Mouse (Mus musculus): ENCODE measurements around the gene Gimap7. TPM values are rescaled to one million over a fixed set of nuclear protein-coding genes. Genes with fewer than 3 reads are reported as not detected.

The Gimap7 gene
- polyA plus RNA-seq, 1 experiment from 2014 or later = not detected

DNA sequence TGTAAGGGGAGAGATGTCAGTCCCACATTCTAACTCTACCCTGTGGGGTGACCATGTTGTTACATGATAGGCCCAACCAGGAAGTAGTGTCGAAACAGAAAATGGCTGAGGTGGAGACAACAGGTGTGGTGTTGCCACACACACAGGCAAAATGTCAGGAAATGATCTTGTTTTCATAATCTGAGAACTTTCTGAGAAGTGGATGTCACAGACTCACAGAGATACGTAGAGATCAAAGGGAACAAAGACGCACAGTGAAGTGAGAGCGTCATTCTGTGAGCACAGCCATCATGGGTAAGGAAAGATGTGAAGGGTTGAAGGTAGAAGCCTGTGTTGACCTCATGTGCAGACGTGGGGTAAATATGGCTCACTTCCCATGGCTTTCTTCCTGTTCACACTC is 9.3 kb downstream of the Gimap7 start:
- Histone ChIP-seq H3K9me3 (ENCODE audit: control insufficient read depth, low read depth, low read length) (no peaks in the 10 kb centered on the region), H3K36me3 (ENCODE audit: control insufficient read depth, insufficient read depth, low read length) (no peaks in the 10 kb centered on the region), H3K4me2 (replicated peaks; ENCODE audit: low read depth, low read length) (no peak overlapping the region), H3K9ac (replicated peaks; ENCODE audit: low read depth, low read length) (no peak overlapping the region), H3K4me3 (ENCODE audit: low read depth, low read length) (no peak overlapping the region), H3K27me3 (ENCODE audit: control insufficient read depth, insufficient read depth, low read length) (no peaks in the 10 kb centered on the region), H3K4me1 (ENCODE audit: control insufficient read depth, insufficient read depth, low read length) (0 out of 2 replicates have a peak, but pooled peaks cover 9% of the 10 kb centered on the region), H3K27ac (ENCODE audit: low read length) (no peak overlapping the region)
- 86% methylated on average over 5 of the region's 5 CpGs for WGBS
- ATAC-seq (ENCODE audit: insufficient number of reproducible peaks, insufficient read depth, low FRiP score, low read depth) = no peak

DNA sequence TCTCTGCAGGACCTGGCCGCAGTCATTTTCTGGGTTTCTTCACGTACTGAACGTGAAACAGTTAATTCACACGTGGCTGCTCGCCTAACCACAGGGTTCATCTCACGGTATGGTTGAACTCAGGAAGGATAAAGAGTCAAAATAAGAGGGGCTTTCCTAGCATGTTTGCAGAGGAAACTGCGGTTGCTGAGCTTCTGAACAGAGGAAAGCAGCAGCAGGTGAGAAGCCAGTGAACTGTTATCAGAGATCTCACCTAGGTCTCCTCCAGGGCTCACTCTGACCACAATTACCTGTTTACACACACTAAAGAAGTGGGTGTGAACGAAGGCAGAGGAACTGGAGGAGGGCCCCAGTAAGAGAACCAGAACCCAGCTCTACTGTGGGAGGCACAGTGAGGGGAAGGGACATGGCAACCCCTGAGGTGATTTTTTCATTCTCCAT is 14.5 kb downstream of the Gimap7 start:
- 40% methylated on average over 8 of the region's 8 CpGs for WGBS
- Histone ChIP-seq H3K36me3 (ENCODE audit: control insufficient read depth, insufficient read depth, low read length) (no peaks in the 10 kb centered on the region), H3K4me3 (ENCODE audit: low read depth, low read length) (no peak overlapping the region), H3K27me3 (ENCODE audit: control insufficient read depth, insufficient read depth, low read length) (no peaks in the 10 kb centered on the region), H3K27ac (ENCODE audit: low read length) (no peak overlapping the region), H3K9me3 (ENCODE audit: control insufficient read depth, low read depth, low read length) (no peaks in the 10 kb centered on the region), H3K4me2 (replicated peaks; ENCODE audit: low read depth, low read length) (no peak overlapping the region), H3K9ac (replicated peaks; ENCODE audit: low read depth, low read length) (no peak overlapping the region), H3K4me1 (ENCODE audit: control insufficient read depth, insufficient read depth, low read length) (no peaks in the 10 kb centered on the region)
- ATAC-seq (ENCODE audit: insufficient number of reproducible peaks, insufficient read depth, low FRiP score, low read depth) = no peak

DNA sequence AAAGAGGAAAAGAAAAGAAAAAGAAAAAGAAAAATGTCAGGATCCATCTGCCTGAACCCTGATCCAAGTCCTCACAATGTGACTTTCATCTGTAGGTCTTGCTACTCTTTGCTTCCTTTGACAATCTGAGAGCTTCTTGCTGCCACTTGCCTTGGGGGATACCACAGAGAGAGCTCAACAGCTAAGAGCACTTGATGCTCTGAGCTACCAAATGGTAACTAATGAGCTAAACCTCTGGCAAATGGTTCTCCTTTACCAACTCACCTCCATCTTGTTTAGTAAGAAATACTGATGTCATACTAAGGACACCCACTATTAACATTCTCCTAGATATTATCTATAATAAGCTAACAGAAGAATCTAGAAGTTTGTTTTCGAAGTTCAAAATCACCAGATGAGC is 15.2 kb downstream of the Gimap7 start:
- H3K9ac ChIP-seq (replicated peaks; ENCODE audit: low read depth, low read length) = no peak overlapping the region
- H3K36me3 ChIP-seq (ENCODE audit: control insufficient read depth, insufficient read depth, low read length) = no peaks in the 10 kb centered on the region
- no peak overlapping the region for H3K27ac ChIP-seq (ENCODE audit: low read length)
- H3K4me3 ChIP-seq (ENCODE audit: low read depth, low read length) = no peak overlapping the region
- no peak overlapping the region for H3K4me2 ChIP-seq (replicated peaks; ENCODE audit: low read depth, low read length)
- no peaks in the 10 kb centered on the region for H3K4me1 ChIP-seq (ENCODE audit: control insufficient read depth, insufficient read depth, low read length)
- WGBS = 87% methylated on average over 1 of the region's 1 CpGs
- H3K27me3 ChIP-seq (ENCODE audit: control insufficient read depth, insufficient read depth, low read length) = no peaks in the 10 kb centered on the region
- no peaks in the 10 kb centered on the region for H3K9me3 ChIP-seq (ENCODE audit: control insufficient read depth, low read depth, low read length)
- ATAC-seq (ENCODE audit: insufficient number of reproducible peaks, insufficient read depth, low FRiP score, low read depth) = no peak

DNA sequence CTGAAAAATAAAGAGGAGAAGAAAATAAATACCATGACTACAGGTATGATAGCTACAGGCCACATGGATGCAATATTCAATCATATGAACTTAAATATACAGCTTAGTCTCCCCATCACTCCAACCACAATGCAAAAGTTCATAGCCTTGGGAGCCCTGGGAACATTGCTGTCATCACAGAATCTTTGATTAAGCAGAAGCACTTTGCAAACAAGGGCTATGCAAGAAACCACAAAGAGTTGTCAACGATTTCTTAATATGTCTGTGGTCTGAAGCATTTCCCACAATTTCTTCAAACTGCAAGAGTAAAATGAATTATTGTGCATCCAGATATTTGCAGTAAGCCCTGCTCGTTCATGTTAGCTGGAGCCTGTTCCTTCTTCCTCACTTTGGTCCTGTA is 18.6 kb downstream of the Gimap7 start:
- Histone ChIP-seq H3K4me3 (ENCODE audit: low read depth, low read length) (no peak overlapping the region), H3K36me3 (ENCODE audit: control insufficient read depth, insufficient read depth, low read length) (no peaks in the 10 kb centered on the region), H3K9me3 (ENCODE audit: control insufficient read depth, low read depth, low read length) (no peaks in the 10 kb centered on the region), H3K4me2 (replicated peaks; ENCODE audit: low read depth, low read length) (no peak overlapping the region), H3K9ac (replicated peaks; ENCODE audit: low read depth, low read length) (no peak overlapping the region), H3K27ac (ENCODE audit: low read length) (no peak overlapping the region), H3K27me3 (ENCODE audit: control insufficient read depth, insufficient read depth, low read length) (peaks cover 2% of the 10 kb centered on the region; the same call in 1 of the 2 replicates), H3K4me1 (ENCODE audit: control insufficient read depth, insufficient read depth, low read length) (peaks cover 7% of the 10 kb centered on the region; the same call in 1 of the 2 replicates)
- WGBS = 81% methylated on average over 2 of the region's 2 CpGs
- no peak for ATAC-seq (ENCODE audit: insufficient number of reproducible peaks, insufficient read depth, low FRiP score, low read depth)

DNA sequence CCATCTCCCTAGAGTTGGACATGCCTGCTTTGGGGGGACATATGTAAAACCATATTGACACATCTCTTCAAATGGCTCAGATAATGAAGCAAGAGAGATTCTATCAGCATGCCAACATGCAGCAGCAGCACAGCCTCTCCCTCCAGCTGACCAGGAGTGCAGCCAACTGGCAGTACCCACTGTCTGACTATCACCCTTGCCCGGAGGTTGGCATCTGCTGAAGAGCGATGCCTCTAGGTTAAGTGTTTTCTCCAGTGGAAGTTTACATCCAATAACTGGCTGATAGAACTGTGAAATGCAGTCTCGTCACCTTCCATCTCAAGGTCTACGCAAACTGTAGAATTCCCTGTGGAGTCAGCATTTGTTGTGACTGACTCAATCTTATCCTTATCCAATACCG is 19.3 kb downstream of the Gimap7 start:
- WGBS = 92% methylated on average over 5 of the region's 5 CpGs
- Histone ChIP-seq H3K36me3 (ENCODE audit: control insufficient read depth, insufficient read depth, low read length) (no peaks in the 10 kb centered on the region), H3K9me3 (ENCODE audit: control insufficient read depth, low read depth, low read length) (no peaks in the 10 kb centered on the region), H3K4me2 (replicated peaks; ENCODE audit: low read depth, low read length) (no peak overlapping the region), H3K9ac (replicated peaks; ENCODE audit: low read depth, low read length) (no peak overlapping the region), H3K4me3 (ENCODE audit: low read depth, low read length) (no peak overlapping the region), H3K27me3 (ENCODE audit: control insufficient read depth, insufficient read depth, low read length) (peaks cover 6% of the 10 kb centered on the region; the same call in 1 of the 2 replicates), H3K27ac (ENCODE audit: low read length) (no peak overlapping the region), H3K4me1 (ENCODE audit: control insufficient read depth, insufficient read depth, low read length) (peaks cover 13% of the 10 kb centered on the region)
- no peak for ATAC-seq (ENCODE audit: insufficient number of reproducible peaks, insufficient read depth, low FRiP score, low read depth)

DNA sequence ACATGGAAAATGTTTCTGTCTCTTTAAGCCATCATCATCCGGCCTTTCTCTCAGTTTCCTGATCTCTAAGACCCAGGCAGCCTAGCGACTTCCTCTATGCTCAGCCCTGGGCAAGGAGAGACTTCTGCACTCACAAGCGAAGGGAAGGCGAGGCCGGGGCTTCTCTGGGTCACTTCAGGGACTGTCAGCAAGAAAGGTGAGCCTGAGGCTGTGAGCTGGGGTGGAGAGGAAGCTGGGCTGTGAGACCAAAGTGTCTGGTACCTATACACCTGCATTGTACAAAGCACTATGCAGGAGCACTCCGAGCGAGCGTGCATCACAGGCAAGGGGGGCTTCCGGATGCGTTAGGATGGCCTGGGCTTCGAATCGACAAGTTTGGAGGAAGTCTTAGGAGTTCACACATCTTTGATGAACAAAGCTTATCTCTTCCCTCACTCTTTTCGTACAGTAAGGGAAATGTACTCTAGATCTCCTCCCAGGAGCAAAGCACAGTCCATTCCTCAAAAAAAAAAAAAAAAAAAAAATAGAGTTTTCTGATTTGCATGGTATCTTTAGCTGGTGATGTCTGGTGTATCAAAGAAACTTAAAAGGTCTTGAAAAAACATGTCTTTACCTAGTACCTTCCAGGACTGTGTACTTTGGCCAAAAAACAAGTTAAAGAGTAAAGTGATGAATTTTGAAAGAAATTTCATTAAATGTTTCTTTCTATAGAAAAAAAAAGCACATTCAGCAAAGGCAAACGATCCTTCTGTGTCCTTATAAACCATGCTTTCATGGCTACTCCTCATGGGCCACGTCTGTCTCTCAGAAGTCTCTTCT is 20.7 kb downstream of the Gimap7 start, which contains the start of gene Gimap1:
Gimap1 (plus strand) TSS at position 94 of the 819 bp plus-strand sequence.
- 70% methylated on average over 15 of the region's 15 CpGs for WGBS
- 0 out of 2 replicates have a peak within 1 kb of the TSS, but pooled peaks have one; percentile 14 for H3K4me2 ChIP-seq (replicated peaks; ENCODE audit: low read depth, low read length)
- H3K36me3 ChIP-seq (ENCODE audit: control insufficient read depth, insufficient read depth, low read length) = no peaks in the 10 kb centered on the region
- H3K27ac ChIP-seq (ENCODE audit: low read length) = 0 out of 2 replicates have a peak within 1 kb of the TSS, but pooled peaks have one; percentile 36
- H3K9ac ChIP-seq (replicated peaks; ENCODE audit: low read depth, low read length) = no peak within 1 kb of the TSS
- no peak for ATAC-seq (ENCODE audit: insufficient number of reproducible peaks, insufficient read depth, low FRiP score, low read depth)
- H3K4me1 ChIP-seq (ENCODE audit: control insufficient read depth, insufficient read depth, low read length) = peaks cover 17% of the 10 kb centered on the region
- peaks cover 9% of the 10 kb centered on the region; the same call in 1 of the 2 replicates for H3K27me3 ChIP-seq (ENCODE audit: control insufficient read depth, insufficient read depth, low read length)
- no peaks in the 10 kb centered on the region for H3K9me3 ChIP-seq (ENCODE audit: control insufficient read depth, low read depth, low read length)
- no peak within 1 kb of the TSS; the same call in 1 of the 2 replicates for H3K4me3 ChIP-seq (ENCODE audit: low read depth, low read length)

DNA sequence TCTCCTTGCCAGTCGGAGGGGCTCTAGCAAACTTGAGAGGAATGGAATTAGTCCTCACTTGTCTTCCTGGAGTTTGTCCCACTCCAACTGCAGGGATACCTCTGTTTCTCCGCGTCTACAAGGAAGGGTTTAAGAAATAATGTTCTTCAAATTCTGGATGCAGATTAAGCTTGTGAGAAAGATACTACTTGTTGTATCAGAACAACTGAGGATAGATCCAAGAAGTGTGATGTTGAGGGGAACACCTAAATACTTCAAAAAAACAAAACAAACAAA is 21.3 kb downstream of the Gimap7 start:
- no peak overlapping the region; the same call in 1 of the 2 replicates for H3K4me3 ChIP-seq (ENCODE audit: low read depth, low read length)
- no peaks in the 10 kb centered on the region for H3K36me3 ChIP-seq (ENCODE audit: control insufficient read depth, insufficient read depth, low read length)
- 89% methylated on average over 3 of the region's 3 CpGs for WGBS
- peaks cover 17% of the 10 kb centered on the region for H3K4me1 ChIP-seq (ENCODE audit: control insufficient read depth, insufficient read depth, low read length)
- H3K27ac ChIP-seq (ENCODE audit: low read length) = no peak overlapping the region
- no peak overlapping the region for H3K9ac ChIP-seq (replicated peaks; ENCODE audit: low read depth, low read length)
- H3K4me2 ChIP-seq (replicated peaks; ENCODE audit: low read depth, low read length) = no peak overlapping the region
- no peak for ATAC-seq (ENCODE audit: insufficient number of reproducible peaks, insufficient read depth, low FRiP score, low read depth)
- no peaks in the 10 kb centered on the region for H3K9me3 ChIP-seq (ENCODE audit: control insufficient read depth, low read depth, low read length)
- peaks cover 9% of the 10 kb centered on the region; the same call in 1 of the 2 replicates for H3K27me3 ChIP-seq (ENCODE audit: control insufficient read depth, insufficient read depth, low read length)

DNA sequence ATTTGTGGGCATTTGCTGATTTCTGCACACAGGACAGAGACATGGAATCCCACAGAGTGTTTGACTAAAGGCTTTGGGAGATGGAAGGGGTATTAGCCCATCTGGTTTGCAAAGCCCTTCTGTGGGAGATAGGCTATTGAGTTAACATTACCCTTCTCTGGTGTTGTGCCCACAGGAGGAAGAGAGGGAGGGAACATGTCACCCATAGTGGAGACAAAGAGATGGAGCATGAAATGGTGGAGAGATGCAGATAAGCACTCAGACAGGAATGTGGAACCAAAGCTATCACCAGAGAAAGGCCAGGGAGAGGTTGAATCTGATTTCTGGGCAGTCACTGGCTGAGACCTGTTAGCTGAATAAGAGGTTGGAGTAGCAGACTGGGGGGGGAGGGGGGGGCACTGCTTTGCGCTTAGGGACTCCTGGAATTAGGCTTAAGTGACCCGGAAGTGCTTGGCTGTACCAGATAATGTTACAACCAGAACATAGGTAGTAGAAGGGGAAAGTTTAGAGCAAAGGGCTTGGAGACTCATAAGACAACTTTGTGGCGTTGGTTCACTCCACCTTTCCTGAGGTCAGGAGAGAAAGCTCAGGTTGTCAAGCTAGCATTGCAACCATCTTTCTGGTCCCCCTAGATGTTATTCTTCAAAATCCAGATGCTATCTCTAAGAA is 22.2 kb downstream of the Gimap7 start:
- H3K4me1 ChIP-seq (ENCODE audit: control insufficient read depth, insufficient read depth, low read length) = peaks cover 17% of the 10 kb centered on the region
- ATAC-seq (ENCODE audit: insufficient number of reproducible peaks, insufficient read depth, low FRiP score, low read depth) = no peak
- no peaks in the 10 kb centered on the region for H3K36me3 ChIP-seq (ENCODE audit: control insufficient read depth, insufficient read depth, low read length)
- no peak overlapping the region for H3K9ac ChIP-seq (replicated peaks; ENCODE audit: low read depth, low read length)
- peak overlapping the region; percentile 22 for H3K4me2 ChIP-seq (replicated peaks; ENCODE audit: low read depth, low read length)
- H3K27me3 ChIP-seq (ENCODE audit: control insufficient read depth, insufficient read depth, low read length) = peaks cover 9% of the 10 kb centered on the region; the same call in 1 of the 2 replicates
- WGBS = 61% methylated on average over 3 of the region's 3 CpGs
- peak overlapping the region; percentile 61 for H3K27ac ChIP-seq (ENCODE audit: low read length)
- H3K4me3 ChIP-seq (ENCODE audit: low read depth, low read length) = no peak overlapping the region
- no peaks in the 10 kb centered on the region for H3K9me3 ChIP-seq (ENCODE audit: control insufficient read depth, low read depth, low read length)

All from stomach, embryonic 14.5 days (tissue).